Comparison of ENCODE assay signal across 11 mouse cellular contexts in the genomic region with DNA sequence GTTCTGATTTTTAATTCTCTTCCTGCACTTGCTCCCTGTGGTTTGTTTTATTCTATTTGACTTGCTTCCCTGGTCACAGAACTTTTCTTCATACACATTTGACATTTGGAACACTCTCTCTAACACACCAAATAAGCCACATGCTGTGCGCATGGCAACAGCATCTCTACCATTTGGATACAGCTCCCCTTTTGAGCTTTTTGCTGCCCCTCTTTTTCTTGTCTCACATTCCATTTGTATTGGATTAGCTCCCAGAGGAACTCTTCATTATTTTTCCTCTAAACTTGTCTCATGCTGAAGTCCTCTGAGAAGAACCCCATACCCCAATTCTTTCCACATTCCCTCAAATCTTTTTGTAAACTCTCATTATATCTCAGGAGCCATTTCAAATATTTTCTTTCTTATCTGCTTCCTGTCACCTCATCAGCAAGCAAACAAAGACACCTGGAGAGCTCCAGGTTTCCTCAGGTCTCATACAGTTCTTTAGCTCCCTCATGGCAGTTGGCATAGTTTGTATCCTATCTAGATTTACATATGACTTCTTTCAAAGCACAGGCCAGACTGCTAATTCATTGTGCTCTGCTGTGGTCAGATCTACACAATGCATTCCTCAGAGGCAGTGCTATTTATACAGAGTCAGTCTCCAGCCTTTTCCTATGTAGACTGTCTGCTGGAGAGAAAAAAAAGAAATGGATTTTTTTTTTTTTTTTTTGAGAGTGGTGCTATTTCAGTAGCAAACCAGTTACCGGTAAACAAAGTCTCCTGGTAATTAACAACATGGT. TPM values are rescaled to one million over a fixed set of nuclear protein-coding genes. Genes with fewer than 3 reads are reported as not detected.
DNase-seq lines count a peak whose midpoint lies in the region; ATAC-seq lines count a peak whose summit lies in the region.
"Had no signal": no experiment of that assay in that cellular context is flagged by ENCODE, and none has a peak within 500 bp of the region (broad histone marks: within the 10 kb centered on the region; RNA-seq: fewer than 3 reads in every experiment).

No protein-coding gene starts in this region.

- H3K36me3 ChIP-seq in heart, embryonic 14.5 days (ENCODE audit: control insufficient read depth, insufficient read depth, low read length), result no peaks in the 10 kb centered on the region
- H3K36me3 ChIP-seq in forebrain, embryonic 13.5 days (ENCODE audit: poor library complexity, severe bottlenecking), result no peaks in the 10 kb centered on the region
- no peaks in the 10 kb centered on the region for H3K36me3 ChIP-seq in midbrain, embryonic 10.5 days
- H3K36me3 ChIP-seq: limb, embryonic 15.5 days had no signal

- 66% methylated on average over 2 of the region's 2 CpGs for WGBS in heart, embryonic 14.5 days
- 38% methylated on average over 2 of the region's 2 CpGs for WGBS in forebrain, embryonic 13.5 days
- 33% methylated on average over 2 of the region's 2 CpGs for WGBS in midbrain, embryonic 10.5 days

- 0 out of 2 replicates have a peak, but pooled peaks have one; percentile 54 for ATAC-seq in heart, embryonic 14.5 days (ENCODE audit: insufficient number of reproducible peaks, insufficient read depth, low FRiP score, low read depth)
- ATAC-seq in forebrain, embryonic 13.5 days, result 0 out of 2 replicates have a peak, but pooled peaks have one; percentile 65

- H3K4me1 ChIP-seq in heart, embryonic 14.5 days (ENCODE audit: control insufficient read depth in 2 of 2, insufficient read depth in 2 of 2, low read length in 2 of 2), result no peaks in the 10 kb centered on the region
- H3K4me1 ChIP-seq in forebrain, embryonic 13.5 days, result peaks cover 5% of the 10 kb centered on the region; the same call in 1 of the 2 replicates
- H3K4me1 ChIP-seq in midbrain, embryonic 10.5 days, result peaks cover 37% of the 10 kb centered on the region
- H3K4me1 ChIP-seq: limb, embryonic 15.5 days had no signal

- peak overlapping the region in 1 of 2 experiments; percentile 26; a peak in 1 of 4 replicates for H3K27ac ChIP-seq in heart, embryonic 14.5 days (replicated peaks in 1 of 2; ENCODE audit: control insufficient read depth in 1 of 2, insufficient read depth in 1 of 2, low read depth in 2 of 2, low read length in 2 of 2)
- no peak overlapping the region for H3K27ac ChIP-seq in forebrain, embryonic 13.5 days
- H3K27ac ChIP-seq in midbrain, embryonic 10.5 days (replicated peaks), result peak overlapping the region; percentile 80
- H3K27ac ChIP-seq: gastrocnemius, adult 2 months; limb, embryonic 15.5 days had no signal

- no peak for DNase-seq in heart, adult 18-20 months
- DNase-seq in ES-CJ7 (ENCODE audit: low read depth, low spot score), result peak; percentile 49
- DNase-seq in midbrain, embryonic 10.5 days (ENCODE audit: low spot score), result peak; percentile 52
- DNase-seq in layer of hippocampus, postnatal 14 days (ENCODE audit: low spot score in 2 of 2), result no peak
- no peak for DNase-seq in left cerebral cortex, adult 11 months (ENCODE audit: low spot score)
- no peak for DNase-seq in cerebellum, postnatal 36 days
- DNase-seq: gastrocnemius, adult 2 months had no signal

- H3K4me3 ChIP-seq in heart, embryonic 14.5 days (ENCODE audit: control insufficient read depth in 1 of 2, insufficient read depth in 1 of 2, low read depth in 1 of 2, low read length in 2 of 2), result no peak overlapping the region
- no peak overlapping the region for H3K4me3 ChIP-seq in forebrain, embryonic 13.5 days
- H3K4me3 ChIP-seq in midbrain, embryonic 10.5 days, result no peak overlapping the region
- H3K4me3 ChIP-seq: gastrocnemius, adult 2 months; limb, embryonic 15.5 days; megakaryocyte, embryonic 14.5 days had no signal

- no peaks in the 10 kb centered on the region for H3K9me3 ChIP-seq in heart, embryonic 14.5 days (ENCODE audit: control insufficient read depth, low read length)
- no peaks in the 10 kb centered on the region for H3K9me3 ChIP-seq in forebrain, embryonic 13.5 days (replicated peaks)
- H3K9me3 ChIP-seq in midbrain, embryonic 10.5 days (replicated peaks), result no peaks in the 10 kb centered on the region
- H3K9me3 ChIP-seq: limb, embryonic 15.5 days; megakaryocyte, embryonic 14.5 days had no signal

- H3K4me2 ChIP-seq in heart, embryonic 14.5 days (ENCODE audit: low read length), result no peak overlapping the region
- H3K4me2 ChIP-seq in forebrain, embryonic 13.5 days, result no peak overlapping the region
- H3K4me2 ChIP-seq: limb, embryonic 15.5 days had no signal

- H3K9ac ChIP-seq in heart, embryonic 14.5 days (ENCODE audit: low read length), result no peak overlapping the region
- no peak overlapping the region for H3K9ac ChIP-seq in forebrain, embryonic 13.5 days
- H3K9ac ChIP-seq: limb, embryonic 15.5 days had no signal

- H3K27me3 ChIP-seq in heart, embryonic 14.5 days (ENCODE audit: control insufficient read depth, insufficient read depth, low read length), result no peaks in the 10 kb centered on the region
- no peaks in the 10 kb centered on the region for H3K27me3 ChIP-seq in forebrain, embryonic 13.5 days
- H3K27me3 ChIP-seq in midbrain, embryonic 10.5 days (ENCODE audit: low read depth, poor library complexity, severe bottlenecking), result no peaks in the 10 kb centered on the region
- H3K27me3 ChIP-seq: limb, embryonic 15.5 days; megakaryocyte, embryonic 14.5 days had no signal

RNA-seq across cellular contexts. Expression of a gene that starts 43.2 kb away (rescaled TPM):
- polyA plus RNA-seq in heart, embryonic 14.5 days (2014; fragmentation: Nextera tagmentation; extraction: Ambion mirVana), result 44.7 and 45.8 TPM in 2 replicates
- total RNA-seq in heart, adult 18-20 months (2021), result 10 to 100 TPM; 16.3 to 21.1 TPM
- 84.5 and 87.9 TPM in 2 replicates for polyA plus RNA-seq in forebrain, embryonic 13.5 days (2015; fragmentation: Nextera tagmentation; extraction: Ambion mirVana)
- polyA plus RNA-seq in midbrain, embryonic 10.5 days (2016; fragmentation: Nextera tagmentation; extraction: Ambion mirVana), result 102 and 116 TPM in 2 replicates
- 10 to 100 TPM; 32.4 to 35.3 TPM for total RNA-seq in layer of hippocampus, postnatal 14 days (2021)

RNA-seq across cellular contexts. Expression of a gene that starts 43.4 kb away (rescaled TPM):
- 14.5 and 16.3 TPM in 2 replicates for polyA plus RNA-seq in heart, embryonic 14.5 days (2014; fragmentation: Nextera tagmentation; extraction: Ambion mirVana)
- 1 to 10 TPM; 8.9 to 9.1 TPM for total RNA-seq in heart, adult 18-20 months (2021)
- polyA plus RNA-seq in forebrain, embryonic 13.5 days (2015; fragmentation: Nextera tagmentation; extraction: Ambion mirVana), result 46.1 and 50.8 TPM in 2 replicates
- 33.8 and 43.8 TPM in 2 replicates for polyA plus RNA-seq in midbrain, embryonic 10.5 days (2016; fragmentation: Nextera tagmentation; extraction: Ambion mirVana)
- 10 to 100 TPM; 28.0 to 29.9 TPM for total RNA-seq in layer of hippocampus, postnatal 14 days (2021)

Comparison
In these comparisons a context has a peak if more than half of its experiments do, and no peak if none do; other contexts are left out.
1. DNase-seq: peak in ES-CJ7 (single experiment) and midbrain, embryonic 10.5 days (single experiment); none in heart, adult 18-20 months (0 of 2), layer of hippocampus, postnatal 14 days (0 of 2), left cerebral cortex, adult 11 months (single experiment) and cerebellum, postnatal 36 days (0 of 2).